Mouse (Mus musculus) heart, adult 2 months (tissue): ENCODE results near the gene Lrrc36. TPM values are rescaled to one million over a fixed set of nuclear protein-coding genes. Genes with fewer than 3 reads are reported as not detected.

Experiments
- DNase-seq, 2 experiments: peaks; one replicate each; pipeline ENCODE4 v3.0.0; 2021
- H3K27ac ChIP-seq: fragments of 200-600 bp; 2 replicates; pipeline ENCODE4 v1.8.1; 2022
- H3K27me3 ChIP-seq: fragments of 200-500 bp; 2 replicates; pipeline ENCODE4 v1.6.1; 2012; ENCODE audit warnings: mild to moderate bottlenecking, low read length, inconsistent platforms, mixed read lengths; ENCODE audit not compliant: control insufficient read depth, insufficient read depth
- H3K36me3 ChIP-seq: fragments of 200-500 bp; 2 replicates; pipeline ENCODE4 v1.6.1; 2012; ENCODE audit warnings: low read length, inconsistent platforms; ENCODE audit not compliant: control insufficient read depth, insufficient read depth
- H3K4me1 ChIP-seq: fragments of 200-500 bp; 2 replicates; pipeline ENCODE4 v1.6.1; 2011; ENCODE audit warnings: low read length; ENCODE audit not compliant: control insufficient read depth, insufficient read depth
- H3K4me3 ChIP-seq: fragments of 200-600 bp; 2 replicates; pipeline ENCODE4 v1.8.1; 2022
- H3K79me2 ChIP-seq: fragments of 200-500 bp; replicated peaks from 2 replicates; pipeline ENCODE4 v1.6.1; 2012; ENCODE audit warnings: mild to moderate bottlenecking, inconsistent platforms, low read length, moderate library complexity, mixed read lengths; ENCODE audit not compliant: control insufficient read depth, insufficient read depth
- H3K9ac ChIP-seq: fragments of 200-500 bp; 2 replicates; pipeline ENCODE4 v1.6.1; 2012; ENCODE audit warnings: low read depth, mild to moderate bottlenecking, control low read depth, inconsistent platforms, low read length, mixed read lengths
- CTCF ChIP-seq: fragments of 200-600 bp; IDR thresholded peaks from 2 replicates; pipeline ENCODE4 v1.8.1; 2022; ENCODE audit warnings: antibody characterized with exemption, mild to moderate bottlenecking, moderate library complexity
- EP300 ChIP-seq: fragments of 200-500 bp; IDR thresholded peaks from 2 replicates; pipeline ENCODE4 v1.6.1; 2011; ENCODE audit warnings: low read depth, low read length, control low read depth; ENCODE audit not compliant: insufficient read depth
- POLR2A ChIP-seq: fragments of 200-500 bp; IDR thresholded peaks from 2 replicates; pipeline ENCODE4 v1.6.1; 2011; ENCODE audit warnings: mild to moderate bottlenecking, low read depth, low read length, control low read depth; ENCODE audit not compliant: insufficient read depth
- WGBS: fragments of 180-500 bp; shearing (Covaris S2); methylation state at CpG from one replicate; pipeline ENCODE4 v1.1.7; 2018; 5-methylcytosine and 5-hydroxymethylcytosine counted together
- intact Hi-C: fragments of 180-260 bp; cut with DNase I; formaldehyde crosslinking; loops from one replicate; pipeline ENCODE4 v1.15.1; 2025
- long read RNA-seq: library from polyadenylated mRNA; stranded (forward); transcript quantifications from one replicate; pipeline ENCODE4 v2.0.0, GENCODE M21; 2021
- polyA plus RNA-seq: library from polyadenylated mRNA; depleted of rRNA; stranded (reverse); fragments of >200 nt; gene quantifications from 2 replicates; pipeline ENCODE4 v1.2.3, GENCODE M21; 2012; rRNA removed
- total RNA-seq, 2 experiments: library from RNA; stranded (reverse); gene quantifications; 2 replicates each; pipeline ENCODE4 v1.2.3; 2021

The Lrrc36 gene
- total RNA-seq (under 1 TPM; 0.45 to 0.47 TPM), polyA plus RNA-seq (0.67 and 0.94 TPM in 2 replicates)
- long read RNA-seq = 0 reads

DNA sequence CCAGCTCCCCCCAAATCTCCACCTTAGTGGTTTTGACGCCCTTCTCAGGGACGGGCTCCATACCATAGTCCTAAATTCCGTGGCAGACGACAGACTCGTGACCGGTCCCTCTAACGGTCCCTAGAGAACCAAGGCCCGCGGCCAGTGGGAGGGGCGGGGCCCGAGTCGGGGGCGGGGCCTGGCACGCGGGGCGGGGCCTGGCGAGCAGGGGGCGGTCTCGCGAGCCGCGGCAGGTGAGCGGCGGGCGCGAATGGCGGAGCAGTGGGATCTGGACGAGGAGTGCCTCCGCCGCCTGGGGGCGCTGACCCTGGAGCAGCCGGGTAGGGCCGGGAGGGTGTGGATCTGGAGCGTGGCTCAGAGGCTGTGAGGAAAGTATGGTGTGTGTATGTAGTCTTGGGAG is at the start of gene Lrrc36, which contains the start of gene Kctd19:
Lrrc36 (plus strand) TSS at position 181 of the 400 bp plus-strand sequence.
Kctd19 (minus strand) TSS at position 112 of the 400 bp plus-strand sequence.
- peak; percentile 66 to 76 for DNase-seq
- Histone ChIP-seq H3K4me1 (peaks cover 3% of the 10 kb centered on the region), H3K9ac (peak within 1 kb of the TSS; percentile 33), H3K36me3 (no peaks in the 10 kb centered on the region), H3K27me3 (peaks cover 2% of the 10 kb centered on the region; the same call in 1 of the 2 replicates), H3K79me2 (no peaks in the 10 kb centered on the region), H3K4me3 (peak within 1 kb of the TSS; percentile 36), H3K27ac (peak within 1 kb of the TSS; percentile 40; the same call in 1 of the 2 replicates)
- TF ChIP-seq EP300 (no peak), CTCF (peak; percentile 77), POLR2A (no peak)
- intact Hi-C loops = loop anchor here (2.0 to 5.0 kb wide), 3 partner anchors 39 to 139 kb away; no protein-coding TSS in a partner anchor
- WGBS = 3% methylated on average over 33 of the region's 34 CpGs

DNA sequence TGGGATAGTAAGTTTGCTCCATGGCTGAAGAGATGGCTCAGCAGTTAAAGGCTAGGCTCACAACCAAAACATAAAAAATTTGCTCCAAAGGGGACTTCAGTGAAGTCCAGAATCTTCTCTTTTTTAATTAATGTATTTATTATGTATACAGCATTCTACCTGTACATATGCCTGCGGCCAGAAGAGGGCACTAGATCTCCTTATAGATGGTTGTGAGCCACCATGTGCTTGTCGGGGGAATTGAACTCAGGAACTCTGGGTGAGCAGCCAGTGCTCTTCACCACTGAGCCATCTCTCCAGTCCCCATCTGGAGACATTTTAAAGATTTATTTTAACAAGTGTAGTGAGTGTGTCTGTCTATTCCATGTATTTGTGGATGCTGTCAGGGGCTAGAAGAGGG is 46.3 kb upstream of the Lrrc36 start:
- no peaks in the 10 kb centered on the region for H3K36me3 ChIP-seq
- H3K27ac ChIP-seq = no peak overlapping the region
- TF ChIP-seq CTCF (peak; percentile 68), POLR2A (no peak)
- no peaks in the 10 kb centered on the region for H3K79me2 ChIP-seq
- no peak overlapping the region for H3K4me3 ChIP-seq
- no peaks in the 10 kb centered on the region for H3K27me3 ChIP-seq
- no peak overlapping the region for H3K9ac ChIP-seq
- peaks cover 3% of the 10 kb centered on the region for H3K4me1 ChIP-seq
- WGBS = 85% methylated on average over 2 of the region's 2 CpGs
- intact Hi-C loops = no loop called here
- no peak for DNase-seq

DNA sequence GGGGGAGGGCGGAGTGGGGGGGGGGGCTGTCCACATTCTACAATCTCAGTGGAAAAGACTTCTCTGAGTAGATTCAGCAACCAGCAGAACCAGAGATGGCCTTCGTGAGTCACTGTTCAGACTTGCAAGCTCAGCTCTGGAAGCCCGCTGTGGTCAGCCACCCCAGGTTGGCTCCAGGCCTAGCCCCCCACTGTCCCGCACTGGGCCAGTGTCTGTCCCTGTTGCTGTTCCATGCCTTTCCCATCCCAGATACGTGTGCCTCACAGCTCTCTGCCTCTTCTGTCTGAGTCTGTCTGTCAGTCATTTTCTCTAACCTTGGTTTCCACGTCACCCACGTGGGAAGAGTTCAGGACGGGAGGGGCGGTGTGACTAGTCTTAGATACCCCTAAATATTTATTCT is 40.9 kb upstream of the Lrrc36 start:
- TF ChIP-seq CTCF (no peak), POLR2A (no peak), EP300 (no peak)
- Histone ChIP-seq H3K4me3 (no peak overlapping the region), H3K4me1 (no peaks in the 10 kb centered on the region), H3K79me2 (no peaks in the 10 kb centered on the region), H3K36me3 (no peaks in the 10 kb centered on the region), H3K27ac (no peak overlapping the region), H3K27me3 (no peaks in the 10 kb centered on the region; the same call in 1 of the 2 replicates), H3K9ac (no peak overlapping the region)
- 82% methylated on average over 8 of the region's 9 CpGs for WGBS
- intact Hi-C loops = no loop called here
- no peak for DNase-seq

DNA sequence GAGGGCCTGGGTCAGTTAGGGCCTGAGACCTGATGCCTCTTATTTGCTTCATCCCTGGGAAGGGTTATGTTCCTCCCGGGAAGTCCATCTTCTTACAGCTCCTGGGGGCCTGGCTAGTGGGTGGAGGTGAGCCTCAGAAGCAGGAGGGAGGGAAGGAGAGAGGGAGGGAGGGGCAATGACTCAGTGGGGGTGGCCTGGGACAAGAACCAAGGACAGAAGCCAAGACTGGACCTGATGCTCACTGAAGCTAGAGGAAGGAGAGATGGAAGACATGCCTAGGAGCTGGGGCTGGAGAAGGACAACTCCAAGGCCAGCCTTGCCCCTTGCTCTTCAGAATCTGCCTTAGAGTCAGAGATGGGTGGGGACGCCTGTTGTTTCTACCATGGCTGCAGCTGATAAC is 40.3 kb upstream of the Lrrc36 start, which contains the start of gene Plekhg4:
Plekhg4 (plus strand) TSS at position 243 of the 400 bp plus-strand sequence.
- TF ChIP-seq CTCF (no peak), POLR2A (no peak), EP300 (no peak)
- WGBS = 59% methylated on average over 2 of the region's 2 CpGs
- Histone ChIP-seq H3K4me1 (no peaks in the 10 kb centered on the region), H3K79me2 (no peaks in the 10 kb centered on the region), H3K27ac (no peak within 1 kb of the TSS), H3K27me3 (no peaks in the 10 kb centered on the region; the same call in 1 of the 2 replicates), H3K9ac (no peak within 1 kb of the TSS), H3K36me3 (no peaks in the 10 kb centered on the region), H3K4me3 (no peak within 1 kb of the TSS)
- no peak for DNase-seq
- intact Hi-C loops = no loop called here

DNA sequence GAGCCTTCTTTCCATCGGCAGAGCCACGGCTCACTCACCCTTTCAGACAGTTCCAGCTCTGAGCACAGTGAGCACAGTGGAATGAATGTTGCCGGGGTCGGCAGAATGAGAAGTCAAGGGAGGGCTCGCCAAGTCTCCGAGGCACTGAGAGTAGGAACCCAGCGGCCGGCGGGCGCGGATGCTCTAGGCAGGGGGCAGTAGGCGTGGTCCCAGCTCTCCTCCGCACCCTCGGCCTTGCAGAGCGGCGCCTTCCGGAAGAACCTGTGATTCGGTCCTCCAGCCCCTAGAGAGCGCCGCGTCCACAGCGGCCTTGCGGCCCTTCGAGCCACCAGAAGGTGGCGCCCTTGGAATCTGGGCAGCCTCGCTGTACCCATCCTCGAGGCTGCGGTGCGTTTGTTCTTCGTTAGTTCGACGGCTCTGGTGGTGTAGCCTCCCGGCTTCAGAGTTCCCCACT is 38.8 kb upstream of the Lrrc36 start:
- peak in 1 of 2 experiments; percentile 49 for DNase-seq
- Histone ChIP-seq H3K4me1 (no peaks in the 10 kb centered on the region), H3K4me3 (no peak overlapping the region), H3K27me3 (no peaks in the 10 kb centered on the region; the same call in 1 of the 2 replicates), H3K9ac (no peak overlapping the region), H3K27ac (no peak overlapping the region), H3K79me2 (no peaks in the 10 kb centered on the region), H3K36me3 (no peaks in the 10 kb centered on the region)
- TF ChIP-seq CTCF (peak; percentile 69), EP300 (no peak), POLR2A (no peak)
- 32% methylated on average over 33 of the region's 33 CpGs for WGBS
- intact Hi-C loops = no loop called here

DNA sequence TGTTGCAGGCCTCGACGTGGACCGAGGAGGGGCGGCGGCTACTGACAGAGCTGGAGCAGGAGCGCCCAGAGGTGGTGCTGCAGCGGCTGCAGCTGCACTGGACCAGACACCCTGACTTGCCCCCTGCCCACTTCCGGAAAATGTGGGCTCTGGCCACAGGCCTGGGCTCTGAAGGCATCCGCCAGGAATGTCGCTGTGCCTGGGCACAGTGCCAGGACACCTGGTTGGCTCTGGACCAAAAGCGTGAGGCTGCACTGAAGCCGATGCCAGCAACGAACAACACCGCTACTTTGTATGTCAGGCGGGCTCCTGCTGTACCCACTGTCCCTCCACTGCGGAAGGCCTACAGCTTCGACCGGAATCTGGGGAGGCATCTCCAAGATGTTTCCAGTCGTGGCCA is 34.7 kb upstream of the Lrrc36 start:
- Histone ChIP-seq H3K36me3 (no peaks in the 10 kb centered on the region), H3K4me3 (no peak overlapping the region), H3K9ac (no peak overlapping the region), H3K27me3 (no peaks in the 10 kb centered on the region; the same call in 1 of the 2 replicates), H3K79me2 (no peaks in the 10 kb centered on the region), H3K4me1 (no peaks in the 10 kb centered on the region), H3K27ac (no peak overlapping the region)
- TF ChIP-seq POLR2A (no peak), CTCF (0 out of 2 replicates have a peak, but pooled peaks have one; percentile 2)
- intact Hi-C loops = no loop called here
- peak; percentile 42 to 57 for DNase-seq
- 19% methylated on average over 19 of the region's 19 CpGs for WGBS
